Mouse (Mus musculus) hindbrain, embryonic 10.5 days (tissue): ENCODE measurements around the gene Nicn1. TPM values are rescaled to one million over a fixed set of nuclear protein-coding genes. Genes with fewer than 3 reads are reported as not detected.

Experiments used
- DNase-seq: peaks from one replicate; pipeline ENCODE4 v3.0.0-alpha.2; 2017; ENCODE audit warnings: low spot score
- H3K27ac ChIP-seq: fragments of 300-500 bp; sonication (generic); 2 replicates; pipeline ENCODE4 v1.5.1; 2016; ENCODE audit warnings: mild to moderate bottlenecking, moderate library complexity
- H3K27me3 ChIP-seq: fragments of 300-500 bp; sonication (generic); 2 replicates; pipeline ENCODE4 v1.6.1; 2016; ENCODE audit warnings: mild to moderate bottlenecking; ENCODE audit not compliant: poor library complexity, insufficient read depth, severe bottlenecking
- H3K36me3 ChIP-seq: fragments of 300-500 bp; sonication (generic); 2 replicates; pipeline ENCODE4 v1.6.1; 2016; ENCODE audit warnings: mild to moderate bottlenecking, moderate library complexity
- H3K4me1 ChIP-seq: fragments of 300-500 bp; sonication (generic); replicated peaks from 2 replicates; pipeline ENCODE4 v1.6.1; 2016; ENCODE audit warnings: mild to moderate bottlenecking
- H3K4me3 ChIP-seq: fragments of 300-500 bp; sonication (generic); 2 replicates; pipeline ENCODE4 v1.5.1; 2016; ENCODE audit warnings: mild to moderate bottlenecking, moderate library complexity
- H3K9me3 ChIP-seq: fragments of 300-500 bp; sonication (generic); 2 replicates; pipeline ENCODE4 v1.6.1; 2016; ENCODE audit warnings: mild to moderate bottlenecking, moderate library complexity
- WGBS: fragments of 180-500 bp; shearing (Covaris S2); methylation state at CpG from one replicate; pipeline ENCODE4 v1.1.7; 2016; 5-methylcytosine and 5-hydroxymethylcytosine counted together
- polyA plus RNA-seq: library from polyadenylated mRNA; unstranded; fragments of >200 nt; fragmentation: Nextera tagmentation; extraction: Ambion mirVana; gene quantifications from 2 replicates; pipeline ENCODE4 v1.2.1, GENCODE M21; 2016

The Nicn1 gene
- polyA plus RNA-seq, 1 experiment from 2014 or later, result 54.3 TPM

- Histone ChIP-seq H3K27ac (no peak overlapping the region), H3K9me3 (no peaks in the 10 kb centered on the region), H3K4me3 (no peak overlapping the region), H3K4me1 (peaks cover 40% of the 10 kb centered on the region), H3K36me3 (peaks cover 10% of the 10 kb centered on the region), H3K27me3 (no peaks in the 10 kb centered on the region)
- no peak for DNase-seq
- WGBS, result 91% methylated on average over 1 of the region's 1 CpGs
Measured at GRCm38 (mm10) chr9:108343835-108344234, 53.6 kb downstream of the Nicn1 start.

- Histone ChIP-seq H3K27ac (no peak overlapping the region), H3K4me1 (peaks cover 45% of the 10 kb centered on the region), H3K9me3 (no peaks in the 10 kb centered on the region), H3K36me3 (peaks cover 10% of the 10 kb centered on the region), H3K27me3 (no peaks in the 10 kb centered on the region), H3K4me3 (no peak overlapping the region)
- 74% methylated on average over 4 of the region's 4 CpGs for WGBS
- no peak for DNase-seq
Measured at GRCm38 (mm10) chr9:108344471-108344870, 54.2 kb downstream of the Nicn1 start.

Other genes with a start within 250 kb of the Nicn1 start
- gene Gmppb, start 241.2 kb upstream of the Nicn1 start, polyA plus RNA-seq, result 24.9 and 30.7 TPM in 2 replicates
- 2.4 and 3.4 TPM in 2 replicates for gene Amigo3, start 237.3 kb upstream of the Nicn1 start, polyA plus RNA-seq
- gene Mst1, start 210.0 kb upstream of the Nicn1 start, polyA plus RNA-seq, result 0.34 and 0.39 TPM in 2 replicates
- gene Rnf123, start 207.1 kb upstream of the Nicn1 start, polyA plus RNA-seq, result 36.6 and 39.1 TPM in 2 replicates
- gene Apeh, start 195.8 kb upstream of the Nicn1 start, polyA plus RNA-seq, result 77.0 and 83.8 TPM in 2 replicates
- 1.4 and 2.4 TPM in 2 replicates for gene Bsn, start 100.0 kb upstream of the Nicn1 start, polyA plus RNA-seq
- gene Dag1, start 26.5 kb upstream of the Nicn1 start, polyA plus RNA-seq, result 81.2 and 81.6 TPM in 2 replicates
- gene Amt, start 6.4 kb downstream of the Nicn1 start, polyA plus RNA-seq, result 31.4 and 34.7 TPM in 2 replicates
- 271 and 385 TPM in 2 replicates for gene Rhoa, start 15.7 kb downstream of the Nicn1 start, polyA plus RNA-seq
- 20.7 and 32.7 TPM in 2 replicates for gene Tcta, start 15.7 kb downstream of the Nicn1 start, polyA plus RNA-seq
- 816 and 892 TPM in 2 replicates for gene Gpx1, start 48.5 kb downstream of the Nicn1 start, polyA plus RNA-seq
- 124 and 128 TPM in 2 replicates for gene Usp4, start 57.4 kb downstream of the Nicn1 start, polyA plus RNA-seq
- 0.58 and 0.69 TPM in 2 replicates for gene 1700102P08Rik, start 102.4 kb downstream of the Nicn1 start, polyA plus RNA-seq
- 1.0 and 1.2 TPM in 2 replicates for gene Ccdc36, start 138.1 kb downstream of the Nicn1 start, polyA plus RNA-seq
- not detected in 2 replicates for gene BC048562, start 146.1 kb downstream of the Nicn1 start, polyA plus RNA-seq
- gene Ccdc71, start 170.1 kb downstream of the Nicn1 start, polyA plus RNA-seq, result 56.1 and 56.9 TPM in 2 replicates
- gene Klhdc8b, start 171.2 kb downstream of the Nicn1 start, polyA plus RNA-seq, result 29.5 and 41.3 TPM in 2 replicates
- gene Lamb2, start 189.3 kb downstream of the Nicn1 start, polyA plus RNA-seq, result 40.8 and 41.0 TPM in 2 replicates
- gene Usp19, start 200.2 kb downstream of the Nicn1 start, polyA plus RNA-seq, result 86.5 and 87.8 TPM in 2 replicates
- 103 and 112 TPM in 2 replicates for gene Qars, start 217.3 kb downstream of the Nicn1 start, polyA plus RNA-seq
- 153 and 168 TPM in 2 replicates for gene Qrich1, start 226.4 kb downstream of the Nicn1 start, polyA plus RNA-seq